Mouse (Mus musculus): ENCODE data around the gene Rnase4. TPM values are rescaled to one million over a fixed set of nuclear protein-coding genes. Genes with fewer than 3 reads are reported as not detected.

The Rnase4 gene
- polyA plus RNA-seq, 1 experiment from 2014 or later = 42.2 TPM

GRCm38 (mm10) chr14:51131086-51131815 is 40.4 kb downstream of the Rnase4 start:
- 59% methylated on average over 7 of the region's 7 CpGs for WGBS
- no peak for ATAC-seq (ENCODE audit: low read depth)

DNA sequence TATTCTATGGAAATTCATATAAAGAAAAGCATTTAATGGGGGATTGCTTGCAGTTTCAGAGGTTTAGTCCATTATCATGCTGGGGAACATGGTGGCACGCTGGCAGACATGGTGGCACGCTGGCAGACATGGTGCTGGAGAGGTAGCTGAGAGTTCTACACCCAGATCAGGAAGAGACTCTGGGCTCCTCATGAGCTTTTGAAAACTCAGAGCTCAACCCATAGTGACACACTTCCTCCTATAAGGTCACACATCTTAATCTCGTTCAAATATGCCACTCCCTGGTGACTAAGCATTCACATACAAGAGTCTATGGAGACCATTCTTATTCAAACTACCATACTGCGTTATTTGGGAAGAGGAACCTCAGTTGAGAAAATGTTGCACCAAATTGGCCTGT is 41.5 kb downstream of the Rnase4 start:
- no peak overlapping the region for H3K9ac ChIP-seq (ENCODE audit: low read length)
- ATAC-seq (ENCODE audit: low read depth) = no peak
- no peaks in the 10 kb centered on the region for H3K4me1 ChIP-seq (replicated peaks; ENCODE audit: control insufficient read depth, insufficient read depth, low read length)
- H3K27ac ChIP-seq (ENCODE audit: low read length) = no peak overlapping the region
- H3K9me3 ChIP-seq (ENCODE audit: control insufficient read depth, low read length) = no peaks in the 10 kb centered on the region
- no peaks in the 10 kb centered on the region for H3K36me3 ChIP-seq (ENCODE audit: control insufficient read depth, insufficient read depth, low read length)
- H3K27me3 ChIP-seq (ENCODE audit: control insufficient read depth, insufficient read depth, low read depth, low read length) = no peaks in the 10 kb centered on the region
- 89% methylated on average over 4 of the region's 4 CpGs for WGBS
- H3K4me3 ChIP-seq (ENCODE audit: low read length) = no peak overlapping the region
- H3K4me2 ChIP-seq (ENCODE audit: low read depth, low read length) = no peak overlapping the region

More at GRCm38 (mm10) chr14:51131086-51131815, 40.4 kb downstream of the Rnase4 start:
- Histone ChIP-seq H3K4me1 (replicated peaks; ENCODE audit: control insufficient read depth, insufficient read depth, low read length) (no peaks in the 10 kb centered on the region), H3K9ac (ENCODE audit: low read length) (no peak overlapping the region), H3K4me2 (ENCODE audit: low read depth, low read length) (no peak overlapping the region), H3K36me3 (ENCODE audit: control insufficient read depth, insufficient read depth, low read length) (no peaks in the 10 kb centered on the region), H3K9me3 (ENCODE audit: control insufficient read depth, low read length) (no peaks in the 10 kb centered on the region), H3K27ac (ENCODE audit: low read length) (no peak overlapping the region), H3K27me3 (ENCODE audit: control insufficient read depth, insufficient read depth, low read depth, low read length) (no peaks in the 10 kb centered on the region), H3K4me3 (ENCODE audit: low read length) (no peak overlapping the region)

DNA sequence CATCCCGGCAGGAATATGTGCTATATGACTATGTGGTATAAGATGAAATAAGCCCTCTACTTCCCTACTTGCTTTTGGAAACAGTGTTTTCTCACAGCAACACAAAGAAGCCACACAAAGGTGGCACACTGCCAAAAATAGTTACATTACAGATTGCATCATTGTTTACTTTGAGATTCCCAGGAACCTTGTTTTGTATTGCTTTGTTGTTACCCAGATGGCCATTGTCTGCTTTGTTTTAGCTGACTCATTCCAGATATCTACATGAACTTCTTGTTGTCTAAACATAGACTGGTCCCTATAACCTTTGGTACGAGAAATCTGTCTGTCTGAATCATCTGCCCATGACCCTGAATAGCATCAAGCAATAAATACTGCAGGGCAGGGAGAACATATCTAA is 49.5 kb downstream of the Rnase4 start:
- H3K4me1 ChIP-seq (replicated peaks; ENCODE audit: control insufficient read depth, insufficient read depth, low read length) = 0 out of 2 replicates have a peak, but pooled peaks cover 2% of the 10 kb centered on the region
- no peak overlapping the region for H3K27ac ChIP-seq (ENCODE audit: low read length)
- no peaks in the 10 kb centered on the region for H3K27me3 ChIP-seq (ENCODE audit: control insufficient read depth, insufficient read depth, low read depth, low read length)
- 58% methylated on average over 2 of the region's 2 CpGs for WGBS
- H3K4me3 ChIP-seq (ENCODE audit: low read length) = no peak overlapping the region
- ATAC-seq (ENCODE audit: low read depth) = no peak
- no peak overlapping the region for H3K4me2 ChIP-seq (ENCODE audit: low read depth, low read length)
- H3K36me3 ChIP-seq (ENCODE audit: control insufficient read depth, insufficient read depth, low read length) = no peaks in the 10 kb centered on the region
- no peaks in the 10 kb centered on the region for H3K9me3 ChIP-seq (ENCODE audit: control insufficient read depth, low read length)
- H3K9ac ChIP-seq (ENCODE audit: low read length) = no peak overlapping the region

DNA sequence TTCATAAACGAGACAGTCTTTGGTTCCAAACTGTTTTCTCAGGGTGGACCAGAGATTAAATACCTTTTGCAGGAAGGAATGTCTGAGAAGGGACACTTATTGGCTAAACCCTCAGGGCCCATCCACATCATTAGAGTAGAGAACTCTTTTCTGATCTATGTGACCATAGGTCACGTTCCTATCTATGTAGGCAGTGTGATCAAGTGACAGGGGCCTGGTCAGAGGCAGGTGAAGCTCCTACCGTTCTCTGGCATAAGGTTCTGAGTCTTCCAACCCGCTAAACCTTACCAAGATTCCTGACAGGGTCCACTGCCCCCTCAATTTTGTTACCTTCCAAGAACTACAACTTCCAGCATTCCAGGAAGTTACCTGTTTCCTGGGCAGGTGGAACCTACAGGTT is 51.2 kb downstream of the Rnase4 start:
- H3K27ac ChIP-seq (ENCODE audit: low read length) = no peak overlapping the region
- H3K4me1 ChIP-seq (replicated peaks; ENCODE audit: control insufficient read depth, insufficient read depth, low read length) = 0 out of 2 replicates have a peak, but pooled peaks cover 2% of the 10 kb centered on the region
- WGBS = 79% methylated on average over 4 of the region's 4 CpGs
- H3K36me3 ChIP-seq (ENCODE audit: control insufficient read depth, insufficient read depth, low read length) = no peaks in the 10 kb centered on the region
- ATAC-seq (ENCODE audit: low read depth) = no peak
- H3K4me3 ChIP-seq (ENCODE audit: low read length) = no peak overlapping the region
- H3K9ac ChIP-seq (ENCODE audit: low read length) = no peak overlapping the region
- H3K4me2 ChIP-seq (ENCODE audit: low read depth, low read length) = no peak overlapping the region
- no peaks in the 10 kb centered on the region for H3K27me3 ChIP-seq (ENCODE audit: control insufficient read depth, insufficient read depth, low read depth, low read length)
- H3K9me3 ChIP-seq (ENCODE audit: control insufficient read depth, low read length) = no peaks in the 10 kb centered on the region

GRCm38 (mm10) chr14:51142568-51142967 is 51.7 kb downstream of the Rnase4 start:
- Histone ChIP-seq H3K36me3 (ENCODE audit: control insufficient read depth, insufficient read depth, low read length) (no peaks in the 10 kb centered on the region), H3K9ac (ENCODE audit: low read length) (no peak overlapping the region), H3K4me1 (replicated peaks; ENCODE audit: control insufficient read depth, insufficient read depth, low read length) (0 out of 2 replicates have a peak, but pooled peaks cover 2% of the 10 kb centered on the region), H3K27me3 (ENCODE audit: control insufficient read depth, insufficient read depth, low read depth, low read length) (no peaks in the 10 kb centered on the region), H3K27ac (ENCODE audit: low read length) (no peak overlapping the region), H3K9me3 (ENCODE audit: control insufficient read depth, low read length) (no peaks in the 10 kb centered on the region), H3K4me3 (ENCODE audit: low read length) (no peak overlapping the region), H3K4me2 (ENCODE audit: low read depth, low read length) (no peak overlapping the region)
- no peak for ATAC-seq (ENCODE audit: low read depth)
- WGBS = 78% methylated on average over 3 of the region's 3 CpGs

GRCm38 (mm10) chr14:51143287-51143686 is 52.4 kb downstream of the Rnase4 start:
- H3K4me1 ChIP-seq (replicated peaks; ENCODE audit: control insufficient read depth, insufficient read depth, low read length) = 0 out of 2 replicates have a peak, but pooled peaks cover 2% of the 10 kb centered on the region
- H3K9me3 ChIP-seq (ENCODE audit: control insufficient read depth, low read length) = no peaks in the 10 kb centered on the region
- no peak overlapping the region for H3K27ac ChIP-seq (ENCODE audit: low read length)
- no peak overlapping the region for H3K4me2 ChIP-seq (ENCODE audit: low read depth, low read length)
- WGBS = 45% methylated on average over 4 of the region's 4 CpGs
- ATAC-seq (ENCODE audit: low read depth) = no peak
- no peak overlapping the region for H3K9ac ChIP-seq (ENCODE audit: low read length)
- no peaks in the 10 kb centered on the region for H3K36me3 ChIP-seq (ENCODE audit: control insufficient read depth, insufficient read depth, low read length)
- no peak overlapping the region for H3K4me3 ChIP-seq (ENCODE audit: low read length)
- no peaks in the 10 kb centered on the region for H3K27me3 ChIP-seq (ENCODE audit: control insufficient read depth, insufficient read depth, low read depth, low read length)

- no peak overlapping the region for H3K4me2 ChIP-seq (ENCODE audit: low read depth, low read length)
- no peaks in the 10 kb centered on the region for H3K36me3 ChIP-seq (ENCODE audit: control insufficient read depth, insufficient read depth, low read length)
- ATAC-seq (ENCODE audit: low read depth) = no peak
- 65% methylated on average over 2 of the region's 2 CpGs for WGBS
- no peaks in the 10 kb centered on the region for H3K27me3 ChIP-seq (ENCODE audit: control insufficient read depth, insufficient read depth, low read depth, low read length)
- no peak overlapping the region for H3K4me3 ChIP-seq (ENCODE audit: low read length)
- H3K27ac ChIP-seq (ENCODE audit: low read length) = no peak overlapping the region
- no peak overlapping the region for H3K9ac ChIP-seq (ENCODE audit: low read length)
- H3K4me1 ChIP-seq (replicated peaks; ENCODE audit: control insufficient read depth, insufficient read depth, low read length) = 0 out of 2 replicates have a peak, but pooled peaks cover 2% of the 10 kb centered on the region
- no peaks in the 10 kb centered on the region for H3K9me3 ChIP-seq (ENCODE audit: control insufficient read depth, low read length)
Measured at GRCm38 (mm10) chr14:51143937-51144336, 53.1 kb downstream of the Rnase4 start.

DNA sequence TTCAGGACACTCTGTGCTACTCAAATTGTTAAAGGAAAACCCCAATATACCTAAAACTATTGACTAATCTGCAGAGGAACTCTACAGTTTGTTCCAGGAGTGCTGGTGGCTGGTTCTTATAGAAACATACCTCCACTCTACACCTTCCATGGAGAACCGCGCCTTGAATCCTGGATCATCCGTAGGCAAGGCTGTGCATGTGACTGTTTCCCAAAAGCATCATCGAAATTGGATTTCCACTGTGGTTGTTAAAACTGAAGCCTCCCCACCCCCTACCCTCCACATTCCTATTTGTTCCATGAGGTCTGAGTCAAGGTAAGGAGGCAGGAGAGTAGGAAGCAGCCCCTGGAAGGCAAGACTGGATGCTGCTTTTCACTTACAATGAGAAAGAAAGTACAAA is 53.6 kb downstream of the Rnase4 start:
- Histone ChIP-seq H3K4me3 (ENCODE audit: low read length) (no peak overlapping the region), H3K27me3 (ENCODE audit: control insufficient read depth, insufficient read depth, low read depth, low read length) (no peaks in the 10 kb centered on the region), H3K27ac (ENCODE audit: low read length) (no peak overlapping the region), H3K36me3 (ENCODE audit: control insufficient read depth, insufficient read depth, low read length) (no peaks in the 10 kb centered on the region), H3K4me2 (ENCODE audit: low read depth, low read length) (no peak overlapping the region), H3K9me3 (ENCODE audit: control insufficient read depth, low read length) (no peaks in the 10 kb centered on the region), H3K4me1 (replicated peaks; ENCODE audit: control insufficient read depth, insufficient read depth, low read length) (0 out of 2 replicates have a peak, but pooled peaks cover 2% of the 10 kb centered on the region), H3K9ac (ENCODE audit: low read length) (no peak overlapping the region)
- no peak for ATAC-seq (ENCODE audit: low read depth)
- 93% methylated on average over 4 of the region's 4 CpGs for WGBS

- Histone ChIP-seq H3K27me3 (ENCODE audit: control insufficient read depth, insufficient read depth, low read depth, low read length) (no peaks in the 10 kb centered on the region), H3K9ac (ENCODE audit: low read length) (no peak overlapping the region), H3K4me1 (replicated peaks; ENCODE audit: control insufficient read depth, insufficient read depth, low read length) (0 out of 2 replicates have a peak, but pooled peaks cover 2% of the 10 kb centered on the region), H3K4me3 (ENCODE audit: low read length) (no peak overlapping the region), H3K36me3 (ENCODE audit: control insufficient read depth, insufficient read depth, low read length) (no peaks in the 10 kb centered on the region), H3K4me2 (ENCODE audit: low read depth, low read length) (no peak overlapping the region), H3K9me3 (ENCODE audit: control insufficient read depth, low read length) (no peaks in the 10 kb centered on the region), H3K27ac (ENCODE audit: low read length) (no peak overlapping the region)
- no peak for ATAC-seq (ENCODE audit: low read depth)
- 75% methylated on average over 6 of the region's 6 CpGs for WGBS
Measured at GRCm38 (mm10) chr14:51145521-51145920, 54.6 kb downstream of the Rnase4 start.
